Mouse (Mus musculus): ENCODE measurements around the gene Mc1r. TPM values are rescaled to one million over a fixed set of nuclear protein-coding genes. Genes with fewer than 3 reads are reported as not detected.
"Not testable (repeated sequence)": the region's sequence is repeated elsewhere in the genome, so short reads cannot be mapped to it uniquely, and the experiment has no call there.

Mc1r gene
- polyA plus RNA-seq, 1 experiment from 2014 or later: 0.11 TPM

DNA sequence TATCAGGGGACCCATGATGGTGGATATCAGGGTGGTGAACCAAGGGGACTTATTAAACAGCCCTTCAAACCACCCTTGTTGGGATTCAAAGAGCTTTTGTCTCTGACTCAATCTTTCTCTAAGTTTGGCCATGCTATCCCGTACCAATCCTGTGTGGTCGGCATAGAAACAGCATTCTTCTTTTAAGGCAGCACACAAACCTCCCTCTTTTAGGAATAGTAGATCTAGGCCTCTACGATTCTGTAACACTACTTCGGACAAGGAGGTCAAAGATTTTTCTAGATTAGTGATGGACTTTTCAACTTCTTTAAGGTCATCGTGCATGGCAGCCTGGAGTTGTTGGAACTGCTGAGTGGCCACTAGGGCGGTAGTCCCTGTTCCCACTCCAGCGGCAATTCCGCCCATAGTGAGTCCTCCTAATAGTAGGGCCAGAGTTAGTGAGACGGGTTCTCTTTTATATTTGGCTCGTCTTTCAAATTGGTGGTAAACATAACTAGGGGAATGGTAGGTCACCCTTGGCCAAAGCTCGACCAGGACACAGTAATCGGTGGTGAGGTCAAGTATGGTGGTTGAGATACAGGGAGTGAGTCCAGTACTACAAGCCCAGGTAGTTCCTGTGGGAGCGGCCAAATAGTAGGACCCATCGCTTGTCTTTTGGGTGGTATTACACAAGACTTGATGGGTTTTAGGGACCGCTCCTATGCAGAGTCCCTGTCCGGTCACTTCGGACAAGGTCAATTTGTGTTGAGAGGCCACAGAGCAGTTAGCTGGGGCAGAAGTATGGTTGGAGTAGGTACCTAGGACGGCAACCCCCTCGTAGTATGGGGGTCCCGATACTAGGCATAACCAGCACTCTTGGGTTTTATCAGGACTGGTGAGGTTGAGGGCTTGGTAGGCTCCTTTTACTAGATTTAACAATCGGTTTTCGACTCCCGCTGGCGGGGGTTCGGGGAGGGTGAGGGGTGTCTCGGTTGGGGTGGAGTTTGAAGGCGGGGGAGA lies 19.9 kb downstream of the Mc1r start:
- no peaks in the 10 kb centered on the region for H3K4me1 ChIP-seq (ENCODE audit: control insufficient read depth, insufficient read depth, low read length)
- 98% methylated on average over 27 of the region's 27 CpGs for WGBS

DNA sequence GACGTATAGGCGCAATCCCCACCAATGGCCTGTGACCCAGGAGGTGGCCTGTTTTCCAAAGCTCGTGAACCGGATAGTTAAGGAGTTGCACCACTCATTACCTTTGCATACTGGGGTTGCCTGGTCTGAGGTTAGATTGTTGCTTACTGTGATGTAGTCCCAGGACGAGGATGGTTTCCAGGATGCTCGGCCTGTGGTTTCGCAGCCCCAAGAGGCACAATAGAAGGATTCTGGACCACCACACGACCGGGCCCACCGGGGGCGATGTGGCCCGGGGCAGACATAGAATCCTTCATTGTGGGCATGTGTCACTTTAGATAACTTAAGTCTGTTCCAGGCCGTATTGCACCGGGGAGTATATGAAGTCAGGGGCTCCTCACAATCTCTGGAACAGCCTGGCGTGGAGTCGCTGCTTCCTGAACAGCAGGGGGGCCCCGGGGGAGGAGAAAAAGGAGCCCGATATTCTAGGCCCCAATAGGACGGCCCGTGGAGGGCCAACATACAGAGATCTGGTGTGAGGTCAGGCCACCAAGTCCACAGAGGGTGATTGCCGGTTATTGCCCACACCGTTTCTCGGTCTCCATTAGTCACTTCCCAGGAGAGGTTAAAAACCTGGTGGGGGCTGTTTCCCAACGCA lies 20.9 kb downstream of the Mc1r start:
- Histone ChIP-seq H3K27ac (ENCODE audit: low read depth, low read length) (no peak overlapping the region), H3K27me3 (replicated peaks; ENCODE audit: control insufficient read depth, insufficient read depth, low read length) (no peaks in the 10 kb centered on the region), H3K4me1 (ENCODE audit: control insufficient read depth, insufficient read depth, low read length) (no peaks in the 10 kb centered on the region), H3K9ac (ENCODE audit: low read length) (no peak overlapping the region), H3K4me2 (ENCODE audit: low read length) (no peak overlapping the region), H3K4me3 (ENCODE audit: low read depth, low read length) (no peak overlapping the region), H3K36me3 (ENCODE audit: control insufficient read depth, insufficient read depth, low read length) (peaks cover 8% of the 10 kb centered on the region; the same call in 1 of the 2 replicates), H3K9me3 (replicated peaks; ENCODE audit: control insufficient read depth, low read length) (peaks cover 36% of the 10 kb centered on the region)
- WGBS: 97% methylated on average over 24 of the region's 24 CpGs
- DNase-seq (ENCODE audit: low spot score) (no peak), ATAC-seq (no peak)

More for the DNA sequence above, 19.9 kb downstream of the Mc1r start:
- no peaks in the 10 kb centered on the region for H3K27me3 ChIP-seq (replicated peaks; ENCODE audit: control insufficient read depth, insufficient read depth, low read length)
- DNase-seq (ENCODE audit: low spot score): no peak
- ATAC-seq: no peak
- H3K36me3 ChIP-seq (ENCODE audit: control insufficient read depth, insufficient read depth, low read length): peaks cover 17% of the 10 kb centered on the region
- H3K4me2 ChIP-seq (ENCODE audit: low read length): no peak overlapping the region
- no peak overlapping the region for H3K9ac ChIP-seq (ENCODE audit: low read length)
- H3K27ac ChIP-seq (ENCODE audit: low read depth, low read length): no peak overlapping the region
- H3K9me3 ChIP-seq (replicated peaks; ENCODE audit: control insufficient read depth, low read length): peaks cover 30% of the 10 kb centered on the region
- no peak overlapping the region for H3K4me3 ChIP-seq (ENCODE audit: low read depth, low read length)

DNA sequence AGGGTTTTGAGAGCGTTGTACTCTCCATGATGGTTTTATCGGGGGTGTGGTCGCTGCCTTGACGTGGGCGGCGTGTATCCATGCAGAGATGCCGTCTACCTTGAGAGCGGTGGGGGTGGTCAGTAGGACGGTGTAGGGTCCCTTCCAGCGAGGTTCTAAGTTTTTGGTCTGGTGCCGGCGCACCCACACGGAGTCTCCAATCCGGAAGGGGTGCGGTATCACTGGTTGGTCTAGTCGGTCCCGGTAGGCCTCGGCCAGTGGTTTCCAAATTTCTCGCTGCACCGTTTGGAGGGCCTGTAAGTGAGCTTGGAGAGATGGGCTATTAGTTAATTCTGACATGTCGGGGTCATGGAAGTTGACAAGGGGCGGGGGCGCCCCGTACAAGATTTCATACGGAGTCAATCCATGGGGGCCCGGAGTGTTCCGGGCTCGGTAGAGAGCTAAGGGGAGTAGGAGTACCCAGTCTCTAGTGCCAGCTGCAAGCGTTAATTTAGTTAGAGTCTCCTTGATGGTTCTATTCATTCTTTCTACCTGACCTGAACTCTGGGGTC lies 21.5 kb downstream of the Mc1r start:
- no peak for ATAC-seq
- DNase-seq (ENCODE audit: low spot score): no peak
- H3K4me2 ChIP-seq (ENCODE audit: low read length): no peak overlapping the region
- H3K27me3 ChIP-seq (replicated peaks; ENCODE audit: control insufficient read depth, insufficient read depth, low read length): no peaks in the 10 kb centered on the region
- peaks cover 36% of the 10 kb centered on the region for H3K9me3 ChIP-seq (replicated peaks; ENCODE audit: control insufficient read depth, low read length)
- H3K4me3 ChIP-seq (ENCODE audit: low read depth, low read length): no peak overlapping the region
- H3K9ac ChIP-seq (ENCODE audit: low read length): no peak overlapping the region
- H3K4me1 ChIP-seq (ENCODE audit: control insufficient read depth, insufficient read depth, low read length): no peaks in the 10 kb centered on the region
- no peak overlapping the region for H3K27ac ChIP-seq (ENCODE audit: low read depth, low read length)
- 0 out of 2 replicates have a peak, but pooled peaks cover 3% of the 10 kb centered on the region for H3K36me3 ChIP-seq (ENCODE audit: control insufficient read depth, insufficient read depth, low read length)
- WGBS: 97% methylated on average over 29 of the region's 29 CpGs

DNA sequence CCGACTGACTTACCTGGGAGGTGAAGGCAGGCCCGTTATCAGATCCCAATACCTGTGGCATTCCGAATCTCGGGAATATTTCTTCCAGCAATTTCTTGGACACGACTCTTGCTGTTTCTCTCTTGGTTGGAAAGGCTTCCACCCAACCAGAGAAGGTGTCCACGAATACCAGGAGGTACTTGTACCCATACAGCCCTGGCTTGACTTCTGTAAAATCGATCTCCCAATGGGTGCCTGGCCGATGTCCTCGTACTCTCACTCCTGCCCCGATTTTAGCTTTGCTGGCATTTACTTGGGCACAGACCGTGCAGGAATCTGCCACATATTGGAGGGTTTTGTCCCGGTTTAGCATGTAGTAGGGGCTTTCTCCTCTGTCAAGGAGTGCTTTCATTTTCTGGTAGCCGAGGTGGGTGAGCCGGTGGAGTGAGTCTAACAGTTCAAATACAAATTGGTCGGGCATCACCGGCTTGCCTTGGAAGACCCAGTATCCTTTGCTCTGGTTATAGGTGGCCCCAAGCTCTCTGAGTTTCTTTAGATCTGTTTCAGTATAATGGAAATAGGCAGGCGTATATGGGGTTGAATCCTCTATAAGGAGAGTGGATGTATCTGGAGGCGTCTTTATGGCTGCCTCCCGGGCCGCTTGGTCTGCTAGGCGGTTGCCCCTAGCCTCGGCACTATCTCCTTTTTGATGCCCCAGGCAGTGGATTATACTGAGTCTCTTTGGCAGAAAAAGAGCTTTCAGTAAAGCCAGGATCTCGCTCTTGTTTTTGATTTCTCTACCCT lies 22.2 kb downstream of the Mc1r start:
- H3K27me3 ChIP-seq (replicated peaks; ENCODE audit: control insufficient read depth, insufficient read depth, low read length): no peaks in the 10 kb centered on the region
- H3K36me3 ChIP-seq (ENCODE audit: control insufficient read depth, insufficient read depth, low read length): no peaks in the 10 kb centered on the region
- 95% methylated on average over 23 of the region's 23 CpGs for WGBS
- H3K4me2 ChIP-seq (ENCODE audit: low read length): no peak overlapping the region
- DNase-seq (ENCODE audit: low spot score) (no peak), ATAC-seq (no peak)
- H3K9me3 ChIP-seq (replicated peaks; ENCODE audit: control insufficient read depth, low read length): peaks cover 36% of the 10 kb centered on the region
- H3K27ac ChIP-seq (ENCODE audit: low read depth, low read length): no peak overlapping the region
- H3K4me1 ChIP-seq (ENCODE audit: control insufficient read depth, insufficient read depth, low read length): no peaks in the 10 kb centered on the region
- H3K9ac ChIP-seq (ENCODE audit: low read length): no peak overlapping the region
- H3K4me3 ChIP-seq (ENCODE audit: low read depth, low read length): no peak overlapping the region

DNA sequence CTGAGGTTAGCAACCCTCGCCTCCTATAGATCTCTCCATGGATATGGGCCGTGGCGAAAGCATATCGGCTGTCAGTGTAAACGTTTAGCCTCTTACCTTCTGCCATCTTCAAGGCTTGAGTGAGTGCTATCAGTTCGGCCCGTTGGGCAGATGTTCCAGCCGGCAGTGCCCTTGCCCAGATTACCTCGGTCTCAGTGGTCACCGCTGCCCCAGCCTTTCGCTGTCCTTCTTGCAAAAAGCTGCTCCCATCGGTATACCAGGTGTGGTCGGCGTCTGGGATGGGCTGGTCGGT lies 22.8 kb downstream of the Mc1r start:
- H3K27ac ChIP-seq (ENCODE audit: low read depth, low read length); H3K4me2 ChIP-seq (ENCODE audit: low read length); DNase-seq (ENCODE audit: low spot score); H3K4me1 ChIP-seq (ENCODE audit: control insufficient read depth, insufficient read depth, low read length); ATAC-seq; H3K27me3 ChIP-seq (replicated peaks; ENCODE audit: control insufficient read depth, insufficient read depth, low read length); H3K4me3 ChIP-seq (ENCODE audit: low read depth, low read length); H3K36me3 ChIP-seq (ENCODE audit: control insufficient read depth, insufficient read depth, low read length); H3K9ac ChIP-seq (ENCODE audit: low read length): not testable (repeated sequence)
- peaks cover 39% of the 10 kb centered on the region for H3K9me3 ChIP-seq (replicated peaks; ENCODE audit: control insufficient read depth, low read length)
- 97% methylated on average over 15 of the region's 15 CpGs for WGBS

DNA sequence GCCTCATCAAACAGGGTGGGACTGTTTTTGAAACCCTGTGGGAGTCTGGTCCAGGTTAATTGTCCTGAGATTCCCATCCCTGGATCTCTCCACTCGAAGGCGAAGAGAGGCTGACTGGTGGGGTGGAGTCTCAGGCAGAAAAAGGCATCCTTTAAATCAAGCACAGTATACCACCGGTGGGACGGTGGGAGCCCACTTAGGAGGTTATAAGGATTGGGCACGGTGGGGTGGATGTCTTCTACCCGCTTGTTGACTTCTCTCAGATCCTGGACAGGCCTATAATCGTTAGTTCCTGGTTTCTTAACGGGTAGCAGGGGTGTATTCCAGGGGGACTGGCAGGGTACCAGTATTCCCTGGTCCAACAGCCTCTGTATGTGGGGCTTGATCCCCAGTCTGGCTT lies 24.0 kb downstream of the Mc1r start:
- not testable (repeated sequence) for ATAC-seq; H3K36me3 ChIP-seq (ENCODE audit: control insufficient read depth, insufficient read depth, low read length); H3K27ac ChIP-seq (ENCODE audit: low read depth, low read length); H3K4me2 ChIP-seq (ENCODE audit: low read length); H3K4me1 ChIP-seq (ENCODE audit: control insufficient read depth, insufficient read depth, low read length); H3K27me3 ChIP-seq (replicated peaks; ENCODE audit: control insufficient read depth, insufficient read depth, low read length); H3K9ac ChIP-seq (ENCODE audit: low read length); DNase-seq (ENCODE audit: low spot score); H3K4me3 ChIP-seq (ENCODE audit: low read depth, low read length)
- 89% methylated on average over 8 of the region's 8 CpGs for WGBS
- peaks cover 39% of the 10 kb centered on the region for H3K9me3 ChIP-seq (replicated peaks; ENCODE audit: control insufficient read depth, low read length)

DNA sequence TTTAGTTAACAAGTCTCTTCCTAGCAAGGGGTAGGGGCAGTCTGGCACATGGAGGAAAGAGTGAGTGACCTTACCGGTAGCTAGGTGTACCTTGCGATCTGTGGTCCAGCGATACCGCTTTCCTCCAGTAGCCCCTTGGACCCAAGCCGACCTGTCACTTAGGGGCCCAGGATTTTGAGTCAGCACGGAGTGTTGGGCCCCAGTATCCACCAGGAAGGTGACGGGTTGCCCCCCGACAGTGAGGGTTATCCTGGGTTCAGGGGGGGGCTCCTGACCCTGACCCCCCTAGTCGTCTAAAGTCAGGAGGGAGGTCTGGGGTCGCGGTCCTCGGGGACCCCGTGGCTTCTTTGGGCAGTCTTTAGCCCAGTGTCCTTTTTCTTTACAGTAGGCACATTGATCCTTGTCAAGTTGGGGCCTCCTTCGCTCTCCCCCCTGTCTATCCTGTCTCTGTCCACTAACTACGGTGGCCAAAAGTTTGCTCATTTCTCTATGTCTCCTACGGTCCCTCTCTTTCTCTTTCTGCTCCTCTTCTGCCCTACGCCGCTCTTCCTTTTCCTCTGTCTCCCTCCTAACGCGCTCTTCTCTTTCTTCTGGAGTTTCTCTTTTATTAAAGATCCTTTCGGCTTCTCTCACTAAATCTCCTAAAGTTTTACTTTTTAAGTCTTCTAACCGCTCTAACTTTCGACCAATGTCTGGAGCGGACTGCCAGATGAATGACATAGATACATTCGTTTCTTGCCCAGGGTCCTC lies 24.9 kb downstream of the Mc1r start:
- ATAC-seq: no peak
- Histone ChIP-seq H3K9ac (ENCODE audit: low read length) (no peak overlapping the region), H3K4me1 (ENCODE audit: control insufficient read depth, insufficient read depth, low read length) (no peaks in the 10 kb centered on the region), H3K27me3 (replicated peaks; ENCODE audit: control insufficient read depth, insufficient read depth, low read length) (no peaks in the 10 kb centered on the region), H3K27ac (ENCODE audit: low read depth, low read length) (no peak overlapping the region), H3K4me2 (ENCODE audit: low read length) (no peak overlapping the region), H3K36me3 (ENCODE audit: control insufficient read depth, insufficient read depth, low read length) (no peaks in the 10 kb centered on the region), H3K4me3 (ENCODE audit: low read depth, low read length) (no peak overlapping the region), H3K9me3 (replicated peaks; ENCODE audit: control insufficient read depth, low read length) (peaks cover 33% of the 10 kb centered on the region)
- WGBS: 96% methylated on average over 25 of the region's 25 CpGs
- DNase-seq (ENCODE audit: low spot score): no peak

DNA sequence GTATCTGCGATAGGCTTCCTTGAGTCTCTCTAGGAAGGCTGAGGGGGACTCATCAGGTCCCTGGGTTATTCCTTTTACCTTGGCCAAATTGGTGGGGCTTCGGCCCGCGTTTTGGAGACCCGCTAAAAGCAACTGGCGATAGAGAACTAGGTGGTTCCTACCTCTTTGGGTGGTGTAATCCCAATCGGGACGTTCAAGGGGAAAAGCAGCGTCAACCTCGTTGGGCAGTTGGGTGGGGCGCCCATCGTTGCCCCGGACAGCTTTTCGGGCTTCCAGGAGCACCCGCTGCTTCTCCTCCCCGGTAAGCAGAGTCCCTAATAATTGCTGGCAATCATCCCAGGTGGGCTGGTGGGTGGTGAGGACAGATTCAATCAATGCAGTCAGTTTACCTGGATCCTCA lies 25.5 kb downstream of the Mc1r start:
- WGBS: 94% methylated on average over 16 of the region's 16 CpGs
- H3K4me2 ChIP-seq (ENCODE audit: low read length): no peak overlapping the region
- DNase-seq (ENCODE audit: low spot score): no peak
- H3K27me3 ChIP-seq (replicated peaks; ENCODE audit: control insufficient read depth, insufficient read depth, low read length): no peaks in the 10 kb centered on the region
- no peaks in the 10 kb centered on the region for H3K4me1 ChIP-seq (ENCODE audit: control insufficient read depth, insufficient read depth, low read length)
- no peak overlapping the region for H3K9ac ChIP-seq (ENCODE audit: low read length)
- H3K9me3 ChIP-seq (replicated peaks; ENCODE audit: control insufficient read depth, low read length): peaks cover 28% of the 10 kb centered on the region
- no peak overlapping the region for H3K27ac ChIP-seq (ENCODE audit: low read depth, low read length)
- no peak for ATAC-seq
- no peak overlapping the region for H3K4me3 ChIP-seq (ENCODE audit: low read depth, low read length)
- no peaks in the 10 kb centered on the region for H3K36me3 ChIP-seq (ENCODE audit: control insufficient read depth, insufficient read depth, low read length)

Measured in forebrain, embryonic 14.5 days (tissue).